Comparison of ENCODE assay signal across 8 mouse cellular contexts in genomic region chr7:13025511-13026112, GRCm38 (mm10). TPM values are rescaled to one million over a fixed set of nuclear protein-coding genes. Genes with fewer than 3 reads are reported as not detected.
DNase-seq lines count a peak whose midpoint lies in the region; ATAC-seq and TF ChIP-seq lines count a peak whose summit lies in the region.

No protein-coding gene starts in this region.

- peak overlapping the region; percentile 82; the same call in 1 of the 2 replicates for H3K27ac ChIP-seq in cerebellum, adult 2 months (ENCODE audit: insufficient read depth, low read length)
- peak overlapping the region; percentile 100; the same call in 1 of the 2 replicates for H3K27ac ChIP-seq in testis, adult 2 months (ENCODE audit: control insufficient read depth, insufficient read depth, low read depth, low read length)
- peak overlapping the region; percentile 99 for H3K27ac ChIP-seq in liver, embryonic 12.5 days

- H3K9ac ChIP-seq in liver, embryonic 12.5 days: peak overlapping the region; percentile 96

- H3K4me3 ChIP-seq in cerebellum, adult 2 months (replicated peaks; ENCODE audit: insufficient read depth, low read depth, low read length): peak overlapping the region; percentile 95
- H3K4me3 ChIP-seq in testis, adult 2 months (ENCODE audit: control insufficient read depth, low read depth, low read length): peak overlapping the region; percentile 97
- peak overlapping the region; percentile 98 for H3K4me3 ChIP-seq in liver, embryonic 12.5 days

- no peak for ATAC-seq in cerebellum, adult (ENCODE audit: insufficient number of reproducible peaks, low FRiP score, low TSS enrichment)
- no peak for ATAC-seq in liver, embryonic 12.5 days
- no peak for ATAC-seq in activated CD4-positive, CD25-positive, alpha-beta regulatory T cell, adult 4 months

- WGBS in cerebellum, adult 2 months: 14% methylated on average over 4 of the region's 4 CpGs
- 29% methylated on average over 4 of the region's 4 CpGs for WGBS in liver, embryonic 12.5 days (ENCODE audit: insufficient replicate concordance)

- peaks cover 11% of the 10 kb centered on the region for H3K36me3 ChIP-seq in testis, adult 2 months (ENCODE audit: control insufficient read depth, insufficient read depth, low read length)
- peaks cover 55% of the 10 kb centered on the region for H3K36me3 ChIP-seq in liver, embryonic 12.5 days

- H3K4me1 ChIP-seq in cerebellum, adult 2 months (ENCODE audit: control insufficient read depth, insufficient read depth, low read length): 0 out of 2 replicates have a peak, but pooled peaks cover 3% of the 10 kb centered on the region
- peaks cover 5% of the 10 kb centered on the region for H3K4me1 ChIP-seq in testis, adult 2 months (ENCODE audit: control insufficient read depth, insufficient read depth, low read length)
- H3K4me1 ChIP-seq in liver, embryonic 12.5 days: peaks cover 36% of the 10 kb centered on the region

- H3K9me3 ChIP-seq in liver, embryonic 12.5 days (replicated peaks): no peaks in the 10 kb centered on the region

- no peaks in the 10 kb centered on the region for H3K27me3 ChIP-seq in cerebellum, adult 2 months (ENCODE audit: control insufficient read depth, insufficient read depth, low read length)
- no peaks in the 10 kb centered on the region for H3K27me3 ChIP-seq in testis, adult 2 months (ENCODE audit: control insufficient read depth, insufficient read depth, low read length)
- no peaks in the 10 kb centered on the region for H3K27me3 ChIP-seq in liver, embryonic 12.5 days (replicated peaks)

- no peak for TF ChIP-seq CTCF in cerebellum, adult 2 months (IDR thresholded peaks at IDR 0.05; ENCODE audit: borderline replicate concordance, insufficient read depth, low read depth, low read length)
- TF ChIP-seq CTCF in testis, adult 2 months (IDR thresholded peaks at IDR 0.05; ENCODE audit: control insufficient read depth, insufficient read depth, insufficient replicate concordance, low read depth, low read length): no peak

- DNase-seq in cerebellum, adult 2 months: peak in 1 of 2 experiments; percentile 18
- no peak for DNase-seq in testis, postnatal 10 days (ENCODE audit: low spot score)
- DNase-seq in adrenal gland, postnatal 10 days: no peak
- no peak for DNase-seq in urinary bladder, postnatal 14 days (ENCODE audit: low spot score)

- peak overlapping the region; percentile 98 for H3K4me2 ChIP-seq in liver, embryonic 12.5 days

- no peak for TF ChIP-seq POLR2A in cerebellum, adult 2 months (IDR thresholded peaks at IDR 0.05; ENCODE audit: borderline replicate concordance, insufficient read depth, low read length)
- no peak for TF ChIP-seq POLR2A in testis, adult 2 months (IDR thresholded peaks at IDR 0.05; ENCODE audit: control insufficient read depth, low read depth, low read length)

RNA-seq across cellular contexts. Expression of gene Chmp2a, which starts 9.0 kb away (rescaled TPM):
- polyA plus RNA-seq in cerebellum, adult 2 months (2012; rRNA removed): 258 and 264 TPM in 2 replicates
- 107 and 115 TPM in 2 replicates for polyA plus RNA-seq in testis, adult 2 months (2012; rRNA removed)
- polyA plus RNA-seq in liver, embryonic 12.5 days (2016; fragmentation: Nextera tagmentation; extraction: Ambion mirVana): 133 and 134 TPM in 2 replicates
- polyA plus RNA-seq in activated CD4-positive, CD25-positive, alpha-beta regulatory T cell, adult 4 months (2017; shearing (Covaris generic)): 100 to 1,000 TPM; 300 to 349 TPM
- total RNA-seq in adrenal gland, postnatal 10 days (2021): 100 to 1,000 TPM; 165 to 169 TPM

RNA-seq across cellular contexts. Expression of gene Ube2m, which starts 12.5 kb away (rescaled TPM):
- polyA plus RNA-seq in cerebellum, adult 2 months (2012; rRNA removed): 376 and 405 TPM in 2 replicates
- polyA plus RNA-seq in testis, adult 2 months (2012; rRNA removed): 377 and 399 TPM in 2 replicates
- 145 and 148 TPM in 2 replicates for polyA plus RNA-seq in liver, embryonic 12.5 days (2016; fragmentation: Nextera tagmentation; extraction: Ambion mirVana)
- 10 to 100 TPM; 15.3 to 16.9 TPM for polyA plus RNA-seq in activated CD4-positive, CD25-positive, alpha-beta regulatory T cell, adult 4 months (2017; shearing (Covaris generic))
- total RNA-seq in adrenal gland, postnatal 10 days (2021): 100 to 1,000 TPM; 175 to 186 TPM

RNA-seq across cellular contexts. Expression of gene Zbtb45, which starts 15.8 kb away (rescaled TPM):
- polyA plus RNA-seq in cerebellum, adult 2 months (2012; rRNA removed): 31.9 and 33.5 TPM in 2 replicates
- 4.3 and 5.6 TPM in 2 replicates for polyA plus RNA-seq in testis, adult 2 months (2012; rRNA removed)
- polyA plus RNA-seq in liver, embryonic 12.5 days (2016; fragmentation: Nextera tagmentation; extraction: Ambion mirVana): 16.2 and 20.0 TPM in 2 replicates
- 1 to 10 TPM; 4.6 to 7.0 TPM for polyA plus RNA-seq in activated CD4-positive, CD25-positive, alpha-beta regulatory T cell, adult 4 months (2017; shearing (Covaris generic))
- 10 to 100 TPM; 11.3 to 13.6 TPM for total RNA-seq in adrenal gland, postnatal 10 days (2021)

RNA-seq across cellular contexts. Expression of gene Trim28, which starts 26.7 kb away (rescaled TPM):
- 250 and 266 TPM in 2 replicates for polyA plus RNA-seq in cerebellum, adult 2 months (2012; rRNA removed)
- polyA plus RNA-seq in testis, adult 2 months (2012; rRNA removed): 507 and 516 TPM in 2 replicates
- polyA plus RNA-seq in liver, embryonic 12.5 days (2016; fragmentation: Nextera tagmentation; extraction: Ambion mirVana): 201 and 203 TPM in 2 replicates
- 10 to 100 TPM; 45.5 to 59.4 TPM for polyA plus RNA-seq in activated CD4-positive, CD25-positive, alpha-beta regulatory T cell, adult 4 months (2017; shearing (Covaris generic))
- total RNA-seq in adrenal gland, postnatal 10 days (2021): 100 to 1,000 TPM; 218 to 247 TPM

RNA-seq across cellular contexts. Expression of gene Slc27a5, which starts 27.6 kb away (rescaled TPM):
- 1.7 and 2.1 TPM in 2 replicates for polyA plus RNA-seq in cerebellum, adult 2 months (2012; rRNA removed)
- polyA plus RNA-seq in testis, adult 2 months (2012; rRNA removed): 0.06 and 0.14 TPM in 2 replicates
- 1.3 and 1.5 TPM in 2 replicates for polyA plus RNA-seq in liver, embryonic 12.5 days (2016; fragmentation: Nextera tagmentation; extraction: Ambion mirVana)
- under 1 TPM in 1 of 2 experiments, not detected in 1; 0.29 TPM for polyA plus RNA-seq in activated CD4-positive, CD25-positive, alpha-beta regulatory T cell, adult 4 months (2017; shearing (Covaris generic))
- total RNA-seq in adrenal gland, postnatal 10 days (2021): 10 to 100 TPM; 24.2 to 50.8 TPM
